Mouse (Mus musculus): Measurements from ENCODE around the gene Galm. TPM values are rescaled to one million over a fixed set of nuclear protein-coding genes. Genes with fewer than 3 reads are reported as not detected.

Galm gene
- total and polyA plus RNA-seq, 3 experiments, result 0.15 TPM; not detected in 2

DNA sequence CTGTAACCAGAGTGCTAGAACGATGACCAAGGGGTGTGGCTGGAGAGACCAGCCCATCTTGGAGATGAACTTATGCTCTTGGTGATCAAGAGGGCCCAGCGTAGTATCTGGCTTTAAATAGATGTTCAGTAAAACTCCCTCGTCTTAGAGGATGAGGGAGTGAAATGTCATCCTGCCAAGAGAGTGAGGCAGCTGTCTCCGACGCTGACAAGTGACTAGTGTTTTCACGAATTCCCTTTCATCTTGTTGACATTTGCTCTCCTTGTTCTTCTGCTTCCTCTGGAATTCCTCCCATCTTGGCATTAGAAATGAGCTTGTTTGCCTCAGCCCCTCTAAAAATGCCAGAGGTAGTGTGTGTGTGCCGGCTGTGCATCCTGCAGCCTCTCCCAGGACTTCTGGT is 17.9 kb downstream of the Galm start:
- no peaks in the 10 kb centered on the region for H3K9me3 ChIP-seq (replicated peaks; ENCODE audit: insufficient read depth, low read length)
- H3K27me3 ChIP-seq (ENCODE audit: control insufficient read depth in 1 of 2, insufficient read depth in 2 of 2, low read length in 2 of 2), result no peaks in the 10 kb centered on the region
- no peak for TF ChIP-seq EP300 (IDR thresholded peaks at IDR 0.05; ENCODE audit: low read depth in 1 of 2, low read length in 2 of 2)
- TF ChIP-seq GABPA (IDR thresholded peaks at IDR 0.05; ENCODE audit: low read depth, low read length), result no peak
- TF ChIP-seq MAX (IDR thresholded peaks at IDR 0.05; ENCODE audit: low read length), result no peak
- TF ChIP-seq TCF12 (IDR thresholded peaks at IDR 0.05; ENCODE audit: low read depth, low read length), result no peak
- no peak for TF ChIP-seq E2F4 (IDR thresholded peaks at IDR 0.05; ENCODE audit: borderline replicate concordance, low read depth, low read length)
- no peak for TF ChIP-seq CTCF (IDR thresholded peaks at IDR 0.05 in 2 of 3, conservative IDR thresholded peaks at IDR 0.05 in 1 of 3; ENCODE audit: control insufficient read depth in 1 of 3, insufficient read depth in 1 of 3, low read depth in 2 of 3, low read length in 3 of 3, poor library complexity in 1 of 3, severe bottlenecking in 1 of 3)
- TF ChIP-seq POLR2AphosphoS2 (IDR thresholded peaks at IDR 0.05; ENCODE audit: low read length), result no peak
- TF ChIP-seq TBP (IDR thresholded peaks at IDR 0.05; ENCODE audit: low read depth, low read length), result no peak
- no peak for TF ChIP-seq USF2 (IDR thresholded peaks at IDR 0.05; ENCODE audit: borderline replicate concordance in 1 of 2, insufficient read depth in 1 of 2, low read depth in 1 of 2, low read length in 2 of 2)
- no peak for TF ChIP-seq ZC3H11A (IDR thresholded peaks at IDR 0.05; ENCODE audit: low read depth, low read length)
- no peaks in the 10 kb centered on the region for H3K36me3 ChIP-seq (ENCODE audit: control insufficient read depth in 1 of 2, insufficient read depth in 2 of 2, low read length in 2 of 2)
- no peak overlapping the region for H3K27ac ChIP-seq (ENCODE audit: control insufficient read depth, low read depth, low read length)
- no peak overlapping the region for H3K9ac ChIP-seq (ENCODE audit: control insufficient read depth, low read depth, low read length, poor library complexity, severe bottlenecking)
- H3K4me1 ChIP-seq (ENCODE audit: control insufficient read depth in 1 of 2, insufficient read depth in 2 of 2, low read length in 2 of 2), result 0 out of 4 replicates have a peak, but pooled peaks cover 0 to 2% of the 10 kb centered on the region in 2 experiments
- DNase-seq (ENCODE audit: low read depth, low spot score), result no peak
- H3K4me3 ChIP-seq (ENCODE audit: control insufficient read depth in 1 of 2, insufficient read depth in 1 of 2, low read depth in 2 of 2, low read length in 2 of 2), result no peak overlapping the region
- no peaks in the 10 kb centered on the region for H3K79me2 ChIP-seq (ENCODE audit: control insufficient read depth, insufficient read depth, low read length, poor library complexity)

DNA sequence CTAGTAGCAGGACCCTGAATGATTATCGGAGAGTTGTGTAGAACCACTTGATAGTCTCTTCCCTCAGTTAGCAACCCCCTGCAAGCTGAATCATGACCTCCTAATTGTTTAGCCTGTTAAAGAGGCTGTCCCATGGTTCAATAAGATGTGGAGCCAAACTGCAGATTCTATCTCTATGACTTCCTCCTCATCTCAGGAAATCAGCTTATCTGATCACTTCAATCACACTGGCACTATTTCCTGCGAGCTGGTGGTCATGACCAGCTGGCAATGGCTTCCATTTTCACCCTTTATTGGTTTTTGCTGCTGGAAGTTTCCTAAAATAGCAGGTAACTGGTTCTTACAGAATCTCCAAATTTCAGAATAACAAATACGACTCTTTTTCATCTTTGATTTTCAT is 18.5 kb downstream of the Galm start:
- Histone ChIP-seq H3K9me3 (replicated peaks; ENCODE audit: insufficient read depth, low read length) (no peaks in the 10 kb centered on the region), H3K79me2 (ENCODE audit: control insufficient read depth, insufficient read depth, low read length, poor library complexity) (no peaks in the 10 kb centered on the region), H3K36me3 (ENCODE audit: control insufficient read depth in 1 of 2, insufficient read depth in 2 of 2, low read length in 2 of 2) (no peaks in the 10 kb centered on the region), H3K4me3 (ENCODE audit: control insufficient read depth in 1 of 2, insufficient read depth in 1 of 2, low read depth in 2 of 2, low read length in 2 of 2) (no peak overlapping the region), H3K4me1 (ENCODE audit: control insufficient read depth in 1 of 2, insufficient read depth in 2 of 2, low read length in 2 of 2) (no peaks in the 10 kb centered on the region), H3K27me3 (ENCODE audit: control insufficient read depth in 1 of 2, insufficient read depth in 2 of 2, low read length in 2 of 2) (peaks cover 0 to 1% of the 10 kb centered on the region in 2 experiments; a peak in 2 of 4 replicates), H3K27ac (ENCODE audit: control insufficient read depth, low read depth, low read length) (no peak overlapping the region), H3K9ac (ENCODE audit: control insufficient read depth, low read depth, low read length, poor library complexity, severe bottlenecking) (no peak overlapping the region)
- DNase-seq (ENCODE audit: low read depth, low spot score), result no peak
- no peak for TF ChIP-seq ZKSCAN1 (IDR thresholded peaks at IDR 0.05; ENCODE audit: low read depth, low read length)
- no peak for TF ChIP-seq TCF12 (IDR thresholded peaks at IDR 0.05; ENCODE audit: low read depth, low read length)
- TF ChIP-seq BHLHE40 (IDR thresholded peaks at IDR 0.05; ENCODE audit: borderline replicate concordance, low read depth, low read length), result no peak
- no peak for TF ChIP-seq GATA1 (IDR thresholded peaks at IDR 0.05; ENCODE audit: low read depth, low read length)
- TF ChIP-seq ELF1 (IDR thresholded peaks at IDR 0.05; ENCODE audit: low read depth, low read length), result no peak
- no peak for TF ChIP-seq ZNF384 (IDR thresholded peaks at IDR 0.05; ENCODE audit: low read depth, low read length)
- TF ChIP-seq USF1 (IDR thresholded peaks at IDR 0.05; ENCODE audit: low read depth, low read length), result no peak
- TF ChIP-seq USF2 (IDR thresholded peaks at IDR 0.05; ENCODE audit: borderline replicate concordance in 1 of 2, insufficient read depth in 1 of 2, low read depth in 1 of 2, low read length in 2 of 2), result no peak
- no peak for TF ChIP-seq MYC (IDR thresholded peaks at IDR 0.05; ENCODE audit: low read depth, low read length)
- TF ChIP-seq CHD2 (IDR thresholded peaks at IDR 0.05; ENCODE audit: low read length), result no peak
- no peak for TF ChIP-seq ZC3H11A (IDR thresholded peaks at IDR 0.05; ENCODE audit: low read depth, low read length)
- TF ChIP-seq JUND (IDR thresholded peaks at IDR 0.05; ENCODE audit: low read depth, low read length), result no peak
- TF ChIP-seq POLR2AphosphoS5 (IDR thresholded peaks at IDR 0.05; ENCODE audit: borderline replicate concordance, low read depth, low read length), result no peak
- TF ChIP-seq UBTF (IDR thresholded peaks at IDR 0.05; ENCODE audit: borderline replicate concordance, insufficient read depth, low read depth, low read length), result no peak
- no peak for TF ChIP-seq NELFE (IDR thresholded peaks at IDR 0.05; ENCODE audit: low read depth, low read length)

All from MEL (cell line).